Mouse (Mus musculus): ENCODE results near the gene Mrps5. TPM values are rescaled to one million over a fixed set of nuclear protein-coding genes. Genes with fewer than 3 reads are reported as not detected.
"Not testable (repeated sequence)": the region's sequence is repeated elsewhere in the genome, so short reads cannot be mapped to it uniquely, and the experiment has no call there.

Mrps5 gene
- 100 to 1,000 TPM in 1 of 2 experiments, 10 to 100 TPM in 1; 99.6 to 104 TPM for total RNA-seq (2021)
- long read RNA-seq, experiment 1, full-length matches to known transcripts, result 172 of 186 reads
- long read RNA-seq, experiment 1, partial matches to known transcripts, result 4 of 186 reads
- long read RNA-seq, experiment 1, other reads (novel, unspliced or antisense), result 10 of 186 reads
- long read RNA-seq, experiment 2, full-length matches to known transcripts, result 119 of 136 reads
- long read RNA-seq, experiment 2, partial matches to known transcripts, result 7 of 136 reads
- long read RNA-seq, experiment 2, other reads (novel, unspliced or antisense), result 10 of 136 reads

- DNase-seq, result peak; percentile 85 to 87
- intact Hi-C loops (cut with DNase I), result no loop called here
Observed at GRCm38 (mm10) chr2:127586694-127587513, at the start of gene Mrps5, which contains the start of gene Zfp661. Gene Mrps5, plus strand, starts transcription at chr2:127587222. Gene Zfp661, minus strand, starts transcription at chr2:127587094.

GRCm38 (mm10) chr2:127537548-127537947 is 49.5 kb upstream of the Mrps5 start:
- no peak for DNase-seq
- intact Hi-C loops (cut with DNase I), result no loop called here

- peak in 1 of 2 experiments; percentile 14 for DNase-seq
- intact Hi-C loops (cut with DNase I), result no loop called here
Observed at GRCm38 (mm10) chr2:127539494-127539893, 47.5 kb upstream of the Mrps5 start.

GRCm38 (mm10) chr2:127541185-127541584 is 45.8 kb upstream of the Mrps5 start, which contains the start of gene Prom2:
Gene Prom2, minus strand, starts transcription at chr2:127541467.
- no peak for DNase-seq
- intact Hi-C loops (cut with DNase I), result no loop called here

- intact Hi-C loops (cut with DNase I), result no loop called here
- DNase-seq, result no peak
Observed at GRCm38 (mm10) chr2:127541697-127542096, 45.3 kb upstream of the Mrps5 start.

- DNase-seq, result no peak
- intact Hi-C loops (cut with DNase I), result no loop called here
Observed at GRCm38 (mm10) chr2:127548342-127549074, 38.5 kb upstream of the Mrps5 start.

GRCm38 (mm10) chr2:127549711-127550110 is 37.3 kb upstream of the Mrps5 start:
- intact Hi-C loops (cut with DNase I), result no loop called here
- no peak for DNase-seq

- DNase-seq, result no peak
- intact Hi-C loops (cut with DNase I), result no loop called here
Observed at GRCm38 (mm10) chr2:127550446-127550845, 36.6 kb upstream of the Mrps5 start.

GRCm38 (mm10) chr2:127551078-127551477 is 35.9 kb upstream of the Mrps5 start:
- DNase-seq, result peak in 1 of 2 experiments; percentile 10
- intact Hi-C loops (cut with DNase I), result no loop called here

GRCm38 (mm10) chr2:127559070-127559966 is 27.7 kb upstream of the Mrps5 start:
- DNase-seq, result peak; percentile 75 to 87
- intact Hi-C loops (cut with DNase I), result loop anchor here (1.0 to 5.0 kb wide), 3 partner anchors 52 to 197 kb away; partner anchors contain the start of gene Adra2b

- intact Hi-C loops (cut with DNase I), result no loop called here
- DNase-seq, result no peak
Observed at GRCm38 (mm10) chr2:127573322-127573721, 13.7 kb upstream of the Mrps5 start.

GRCm38 (mm10) chr2:127584436-127584858 is 2.6 kb upstream of the Mrps5 start:
- DNase-seq, result peak; percentile 90 to 92

GRCm38 (mm10) chr2:127587514-127587844 is 457 bp downstream of the Mrps5 start:
- no peak for DNase-seq
- intact Hi-C loops (cut with DNase I), result no loop called here

More at GRCm38 (mm10) chr2:127584436-127584858, 2.6 kb upstream of the Mrps5 start:
- intact Hi-C loops (cut with DNase I), result no loop called here

- DNase-seq, result no peak
- intact Hi-C loops (cut with DNase I), result no loop called here
Observed at GRCm38 (mm10) chr2:127588897-127589296, 1.9 kb downstream of the Mrps5 start.

- DNase-seq, result no peak
- intact Hi-C loops (cut with DNase I), result no loop called here
Observed at GRCm38 (mm10) chr2:127590204-127590603, 3.2 kb downstream of the Mrps5 start.

- intact Hi-C loops (cut with DNase I), result no loop called here
- peak in 1 of 2 experiments; percentile 10 for DNase-seq
Observed at GRCm38 (mm10) chr2:127590840-127591239, 3.8 kb downstream of the Mrps5 start.

GRCm38 (mm10) chr2:127603383-127603782 is 16.4 kb downstream of the Mrps5 start:
- intact Hi-C loops (cut with DNase I), result loop anchor here (10.0 kb wide), 1 partner anchor 151 kb away; no protein-coding TSS in a partner anchor
- DNase-seq, result not testable (repeated sequence)

- intact Hi-C loops (cut with DNase I), result loop anchor here (5.0 to 10.0 kb wide), 3 partner anchors 77 to 242 kb away; no protein-coding TSS in a partner anchor
Observed at GRCm38 (mm10) chr2:127605203-127605602, 18.2 kb downstream of the Mrps5 start.

GRCm38 (mm10) chr2:127608234-127608633 is 21.2 kb downstream of the Mrps5 start:
- DNase-seq, result peak in 1 of 2 experiments; percentile 25
- intact Hi-C loops (cut with DNase I), result loop anchor here (5.0 to 10.0 kb wide), 3 partner anchors 74 to 239 kb away; no protein-coding TSS in a partner anchor

More at GRCm38 (mm10) chr2:127605203-127605602, 18.2 kb downstream of the Mrps5 start:
- DNase-seq, result no peak
